Mouse (Mus musculus) NIH3T3 (cell line): ENCODE data around the gene Prdm15.

ENCODE experiments used
- DNase-seq: peaks from one replicate; pipeline ENCODE4 v3.0.0-alpha.2; 2012; ENCODE audit warnings: low read depth

The Prdm15 gene

GRCm38 (mm10) chr16:97751884-97752283 is 99.8 kb downstream of the Prdm15 start:
- peak; percentile 54 for DNase-seq

GRCm38 (mm10) chr16:97748421-97748820 is 103.2 kb downstream of the Prdm15 start:
- DNase-seq, result no peak
